Mouse (Mus musculus): ENCODE data around the gene Akap1.
"Not testable (repeated sequence)": the region's sequence is repeated elsewhere in the genome, so short reads cannot be mapped to it uniquely, and the experiment has no call there.

DNA sequence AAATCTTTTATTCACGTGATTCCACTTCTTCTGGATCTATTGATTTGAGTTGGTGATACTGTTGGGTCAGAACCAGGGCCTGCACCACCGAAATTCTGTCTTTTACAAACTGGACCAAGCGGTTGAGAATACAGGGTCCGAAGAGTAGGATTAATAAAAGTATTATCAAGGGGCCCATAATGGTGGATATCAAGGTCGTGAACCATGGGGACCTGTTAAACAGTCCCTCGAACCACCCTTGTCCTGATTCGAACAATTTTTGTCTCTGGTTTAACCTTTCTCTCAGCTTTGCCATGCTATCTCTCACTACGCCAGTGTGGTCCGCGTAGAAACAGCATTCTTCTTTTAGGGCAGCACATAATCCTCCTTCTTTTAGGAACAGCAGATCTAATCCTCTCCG is 26.5 kb upstream of the Akap1 start:
- TF ChIP-seq CTCF (IDR thresholded peaks at IDR 0.05; ENCODE audit: low read depth, low read length); POLR2A (IDR thresholded peaks at IDR 0.05; ENCODE audit: extremely low read depth, insufficient read depth, low read length): not testable (repeated sequence)
